Mouse (Mus musculus): ENCODE measurements around the gene Igfn1.

The Igfn1 gene

GRCm38 (mm10) chr1:136006292-136006748 lies at the start of gene Igfn1:
Gene Igfn1 (minus strand): TSS chr1:136006342.
- DNase-seq (ENCODE audit: low spot score): no peak

GRCm38 (mm10) chr1:136055771-136056170 lies 49.6 kb upstream of the Igfn1 start:
- DNase-seq (ENCODE audit: low spot score): no peak

GRCm38 (mm10) chr1:136052547-136052946 lies 46.4 kb upstream of the Igfn1 start, which contains the start of gene Cacna1s:
Gene Cacna1s (plus strand): TSS chr1:136052750.
- DNase-seq (ENCODE audit: low spot score): no peak

GRCm38 (mm10) chr1:136051465-136051864 lies 45.3 kb upstream of the Igfn1 start:
- peak; percentile 94 for DNase-seq (ENCODE audit: low spot score)

- DNase-seq (ENCODE audit: low spot score): no peak
Measured at GRCm38 (mm10) chr1:136051013-136051315, 44.8 kb upstream of the Igfn1 start.

GRCm38 (mm10) chr1:136050312-136051012 lies 44.3 kb upstream of the Igfn1 start, which contains the start of gene Ascl5:
Gene Ascl5 (plus strand): TSS chr1:136050804.
- no peak for DNase-seq (ENCODE audit: low spot score)

- no peak for DNase-seq (ENCODE audit: low spot score)
Measured at GRCm38 (mm10) chr1:136047894-136048293, 41.8 kb upstream of the Igfn1 start.

GRCm38 (mm10) chr1:136047432-136047831 lies 41.3 kb upstream of the Igfn1 start:
- DNase-seq (ENCODE audit: low spot score): peak; percentile 63

- peak; percentile 80 for DNase-seq (ENCODE audit: low spot score)
Measured at GRCm38 (mm10) chr1:136045774-136046173, 39.6 kb upstream of the Igfn1 start.

- no peak for DNase-seq (ENCODE audit: low spot score)
Measured at GRCm38 (mm10) chr1:136040874-136041273, 34.7 kb upstream of the Igfn1 start.

- no peak for DNase-seq (ENCODE audit: low spot score)
Measured at GRCm38 (mm10) chr1:136040452-136040851, 34.3 kb upstream of the Igfn1 start.

- no peak for DNase-seq (ENCODE audit: low spot score)
Measured at GRCm38 (mm10) chr1:136038746-136039538, 32.8 kb upstream of the Igfn1 start.

GRCm38 (mm10) chr1:136032961-136033360 lies 26.8 kb upstream of the Igfn1 start:
- no peak for DNase-seq (ENCODE audit: low spot score)

GRCm38 (mm10) chr1:136031697-136032096 lies 25.6 kb upstream of the Igfn1 start:
- DNase-seq (ENCODE audit: low spot score): no peak

GRCm38 (mm10) chr1:136030201-136030600 lies 24.1 kb upstream of the Igfn1 start:
- no peak for DNase-seq (ENCODE audit: low spot score)

- DNase-seq (ENCODE audit: low spot score): peak; percentile 46
Measured at GRCm38 (mm10) chr1:136018390-136019189, 12.4 kb upstream of the Igfn1 start.

- DNase-seq (ENCODE audit: low spot score): peak; percentile 98
Measured at GRCm38 (mm10) chr1:136017907-136018313, 11.8 kb upstream of the Igfn1 start.

GRCm38 (mm10) chr1:136017307-136017706 lies 11.2 kb upstream of the Igfn1 start:
- peak; percentile 37 for DNase-seq (ENCODE audit: low spot score)

- DNase-seq (ENCODE audit: low spot score): no peak
Measured at GRCm38 (mm10) chr1:136014796-136015502, 8.8 kb upstream of the Igfn1 start.

GRCm38 (mm10) chr1:136013513-136013912 lies 7.4 kb upstream of the Igfn1 start:
- no peak for DNase-seq (ENCODE audit: low spot score)

GRCm38 (mm10) chr1:136010247-136010646 lies 4.1 kb upstream of the Igfn1 start:
- DNase-seq (ENCODE audit: low spot score): no peak

- DNase-seq (ENCODE audit: low spot score): no peak
Measured at GRCm38 (mm10) chr1:136008159-136008533, 2.0 kb upstream of the Igfn1 start.

Data from embryo, embryonic 10.5 days (tissue).